Mouse (Mus musculus): ENCODE measurements around the gene Kansl2. TPM values are rescaled to one million over a fixed set of nuclear protein-coding genes. Genes with fewer than 3 reads are reported as not detected.

Kansl2 gene
- total RNA-seq, 2 experiments from 2014 or later, result 58.1 to 62.6 TPM

DNA sequence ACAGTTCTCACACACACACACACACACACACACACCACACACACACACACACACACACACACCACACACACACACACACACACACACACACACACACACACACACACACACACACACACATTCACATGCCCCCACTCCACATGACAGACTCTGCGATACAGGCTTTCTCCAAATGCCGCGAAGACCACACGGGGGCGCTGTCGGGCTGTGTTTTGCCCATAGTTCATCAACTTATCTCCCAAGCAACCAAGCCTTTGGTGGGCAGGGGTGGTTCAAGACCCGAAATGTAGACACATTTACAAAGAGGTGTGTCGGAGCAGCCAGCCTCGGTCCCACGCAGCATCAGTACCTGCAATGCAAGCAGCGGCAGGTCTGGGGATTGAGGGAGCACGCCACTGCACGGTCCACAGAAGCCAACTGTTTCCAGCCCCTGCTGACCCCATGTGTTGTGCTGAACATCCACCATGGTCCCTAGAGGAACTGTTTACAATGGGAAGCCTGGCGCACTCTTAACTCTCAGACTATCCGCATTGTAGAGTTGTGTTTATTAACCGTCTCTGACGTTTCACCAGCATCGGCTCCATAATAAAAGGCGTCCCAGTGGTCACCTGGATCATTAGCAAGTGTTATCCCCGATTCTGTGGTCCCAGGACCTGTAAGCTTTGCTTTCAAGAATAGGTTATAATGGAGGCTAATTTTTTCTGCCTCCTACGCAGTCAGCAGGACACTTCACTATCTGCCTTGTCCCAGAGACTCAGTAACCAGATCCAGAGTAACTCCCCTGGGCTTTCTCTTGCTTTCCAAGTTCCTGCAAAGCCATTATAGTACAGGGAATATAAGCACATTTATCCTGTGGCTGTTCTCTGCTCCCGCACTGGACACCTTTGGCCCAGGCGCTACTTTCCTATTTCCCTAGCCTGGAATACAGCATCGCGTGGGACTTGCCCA lies 23.4 kb downstream of the Kansl2 start:
- peak in 1 of 2 experiments; percentile 66 for DNase-seq (ENCODE audit: low spot score in 2 of 2)
- intact Hi-C loops (cut with DNase I), result loop anchor here (5.0 kb wide), 1 partner anchor 107 kb away; no protein-coding TSS in a partner anchor

DNA sequence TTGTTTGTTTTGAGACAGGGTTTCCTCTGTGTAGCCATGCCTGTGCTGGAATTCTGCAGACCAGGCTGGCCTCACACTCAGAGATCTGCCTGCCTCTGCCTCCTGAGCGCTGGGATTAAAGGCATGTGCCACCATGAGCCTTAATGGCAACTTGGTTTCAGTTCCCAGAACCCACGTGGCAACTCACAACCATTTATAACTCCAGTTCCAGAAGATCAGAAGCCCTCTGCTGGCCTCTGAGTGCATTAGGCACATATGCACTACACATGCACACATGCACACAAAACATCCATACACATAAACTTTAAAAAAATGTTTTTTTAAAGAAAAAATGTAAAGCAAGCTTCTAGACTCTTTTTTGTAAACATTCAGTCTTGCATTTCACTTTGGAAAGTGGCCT lies 24.7 kb downstream of the Kansl2 start:
- no peak for DNase-seq (ENCODE audit: low spot score in 2 of 2)
- intact Hi-C loops (cut with DNase I), result loop anchor here (10.0 kb wide), 1 partner anchor 415 kb away; the partner anchor contains the start of genes Pfkm and Senp1

DNA sequence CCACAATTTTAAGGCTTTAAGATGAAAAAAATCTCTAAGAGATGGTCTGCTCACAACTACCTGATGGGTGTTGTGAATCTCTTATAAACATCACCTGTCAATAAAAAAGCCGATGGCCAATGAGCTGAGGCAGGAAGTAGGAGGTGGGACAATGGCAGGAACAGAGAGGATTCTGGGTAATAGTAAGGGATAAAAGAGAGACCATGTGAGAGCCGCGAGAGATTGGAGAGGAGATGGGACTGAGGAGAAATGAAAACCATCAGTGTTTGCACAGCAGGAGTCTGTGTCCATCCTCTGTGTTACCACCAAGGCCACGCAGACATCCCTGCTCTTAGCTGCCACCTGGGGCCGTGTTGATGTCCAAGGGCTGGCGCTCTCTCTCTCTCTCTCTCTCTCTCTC lies 26.7 kb downstream of the Kansl2 start:
- no peak for DNase-seq (ENCODE audit: low spot score in 2 of 2)
- intact Hi-C loops (cut with DNase I), result loop anchor here (10.0 kb wide), 1 partner anchor 413 kb away; the partner anchor contains the start of genes Pfkm and Senp1

DNA sequence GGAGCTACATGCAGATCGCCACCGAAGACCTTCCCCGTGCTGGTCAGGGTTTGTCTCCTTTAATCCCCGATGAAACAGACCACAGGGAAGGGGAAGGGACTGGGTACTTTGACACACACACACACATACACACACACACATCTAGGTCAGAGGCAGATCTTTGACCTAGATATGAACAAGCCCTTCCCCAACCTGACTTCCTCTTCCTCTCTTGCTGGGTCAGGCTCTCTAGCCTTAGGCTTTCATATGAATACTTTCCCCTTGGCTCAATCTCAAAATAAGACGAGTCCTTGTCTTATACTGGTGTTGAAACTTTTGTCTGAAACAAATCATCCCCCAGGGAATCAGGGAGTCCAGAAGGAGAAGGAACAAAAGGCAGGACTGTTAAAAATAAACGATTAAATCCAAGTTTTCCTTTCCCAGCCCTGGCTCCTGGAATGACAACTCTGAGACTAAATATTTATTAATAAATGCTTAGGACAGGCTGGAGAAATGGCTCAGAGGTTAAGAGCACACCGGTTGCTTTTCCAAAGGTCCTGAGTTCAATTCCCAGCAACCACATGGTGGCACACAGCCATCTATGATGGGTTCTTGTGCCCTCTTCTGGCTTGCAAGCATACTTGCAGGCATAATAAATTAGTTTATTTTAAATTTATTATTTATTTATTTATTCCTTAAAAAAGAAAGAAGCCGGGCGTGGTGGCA lies 27.7 kb downstream of the Kansl2 start:
- intact Hi-C loops (cut with DNase I), result loop anchor here (10.0 kb wide), 1 partner anchor 412 kb away; the partner anchor contains the start of genes Pfkm and Senp1
- DNase-seq (ENCODE audit: low spot score in 2 of 2), result no peak

DNA sequence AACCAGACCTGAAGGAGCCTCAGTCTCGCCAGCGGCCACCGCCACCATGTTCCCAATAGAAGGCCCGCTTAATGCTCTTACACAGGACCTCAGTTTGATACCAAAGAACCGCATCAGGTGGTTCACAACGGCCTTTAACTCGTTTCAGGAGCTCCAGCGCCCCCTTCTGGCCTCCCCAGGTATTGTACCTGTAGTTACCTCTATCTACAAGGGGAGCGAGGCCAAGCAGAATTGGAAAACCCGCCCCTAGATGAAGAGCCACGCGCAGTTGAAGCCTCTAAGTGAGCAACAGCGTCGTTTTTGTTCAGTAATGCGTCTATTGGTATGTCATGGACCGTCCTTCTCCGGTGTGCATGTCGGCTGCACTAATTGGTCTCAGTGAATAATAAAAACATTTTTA lies 29.6 kb downstream of the Kansl2 start:
- intact Hi-C loops (cut with DNase I), result loop anchor here (10.0 kb wide), 1 partner anchor 410 kb away; the partner anchor contains the start of genes Pfkm and Senp1
- peak; percentile 56 to 61 for DNase-seq (ENCODE audit: low spot score in 2 of 2)

DNA sequence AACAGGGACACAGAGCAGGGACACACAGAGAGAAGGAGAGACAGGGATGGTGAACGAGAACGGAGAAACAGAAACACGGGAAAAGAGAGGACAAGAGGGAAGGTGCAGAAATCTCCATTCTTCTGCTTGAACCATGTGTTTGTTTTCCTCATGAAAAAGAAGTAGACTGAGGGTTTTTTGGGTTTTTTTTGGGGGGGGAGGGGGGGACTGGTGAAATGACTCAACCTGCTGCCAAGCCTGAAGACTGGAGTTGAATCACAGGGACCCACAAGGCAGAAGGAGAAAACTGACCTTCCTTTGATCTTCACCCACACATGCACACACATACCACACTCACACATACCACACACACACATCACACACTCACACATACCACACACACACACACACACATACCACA lies 30.7 kb downstream of the Kansl2 start:
- intact Hi-C loops (cut with DNase I), result loop anchor here (10.0 kb wide), 1 partner anchor 409 kb away; the partner anchor contains the start of genes Pfkm and Senp1

DNA sequence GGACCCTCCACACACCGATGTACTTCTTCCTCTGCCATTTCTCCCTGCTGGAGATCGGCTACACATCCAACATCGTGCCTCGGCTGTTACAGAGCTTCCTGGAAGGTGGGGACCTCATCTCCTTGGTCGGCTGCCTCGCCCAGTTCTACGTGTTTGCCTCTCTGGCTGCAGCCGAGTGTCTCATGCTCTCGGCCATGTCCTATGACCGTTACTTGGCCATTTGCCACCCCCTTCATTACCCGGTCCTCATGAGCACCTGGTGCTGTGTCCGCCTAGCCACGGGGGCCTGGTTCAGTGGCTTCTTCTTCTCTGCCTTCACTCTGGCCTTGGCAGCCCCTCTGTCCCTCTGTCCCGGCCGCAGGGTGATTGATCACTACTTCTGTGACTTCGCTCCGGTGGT lies 36.4 kb downstream of the Kansl2 start:
- intact Hi-C loops (cut with DNase I), result no loop called here
- DNase-seq (ENCODE audit: low spot score in 2 of 2), result no peak

More for the DNA sequence above, 30.7 kb downstream of the Kansl2 start:
- no peak for DNase-seq (ENCODE audit: low spot score in 2 of 2)

DNA sequence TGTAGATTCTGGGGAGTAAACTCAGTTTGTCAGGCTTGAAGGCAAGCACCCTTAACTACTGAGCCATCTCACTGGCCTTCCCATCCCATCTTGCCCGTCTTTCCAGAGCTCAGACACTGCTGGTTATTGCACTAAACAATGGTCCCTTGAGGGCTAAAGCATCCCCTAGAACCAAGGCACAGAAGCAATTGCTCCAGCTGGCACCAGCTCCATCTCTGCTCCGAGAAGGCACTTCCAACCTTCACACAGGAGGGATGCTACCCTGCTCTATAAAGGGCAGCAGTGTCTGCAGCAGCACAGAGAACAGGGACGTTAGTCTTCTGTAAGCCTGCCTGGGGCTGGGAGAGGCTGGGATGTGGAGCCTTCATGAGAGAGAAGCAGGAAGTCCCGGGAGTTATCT lies 42.0 kb downstream of the Kansl2 start, which contains the start of gene Olfr279:
TSS of gene Olfr279 (plus strand) at position 301 of the 400 bp plus-strand sequence.
- intact Hi-C loops (cut with DNase I), result no loop called here
- DNase-seq (ENCODE audit: low spot score in 2 of 2), result no peak

DNA sequence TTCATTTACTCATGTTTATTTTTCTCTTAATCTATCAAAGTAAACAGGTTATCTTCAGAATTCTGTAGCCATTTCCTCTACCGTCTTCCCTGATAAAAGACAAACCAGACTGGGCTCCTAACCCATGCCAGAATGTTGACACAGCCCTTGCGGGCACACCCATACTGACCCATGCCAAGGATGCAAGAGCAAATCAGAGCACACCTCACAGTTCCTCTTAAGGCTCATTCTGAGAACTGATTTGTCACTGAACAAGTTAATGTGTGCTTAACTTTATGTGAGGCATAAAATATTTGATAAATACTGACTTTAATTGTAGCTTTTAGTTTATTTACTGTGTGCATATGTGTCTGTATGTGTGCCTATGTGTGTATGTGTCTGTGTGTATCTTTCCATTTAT lies 42.7 kb downstream of the Kansl2 start:
- intact Hi-C loops (cut with DNase I), result no loop called here
- DNase-seq (ENCODE audit: low spot score in 2 of 2), result no peak

DNA sequence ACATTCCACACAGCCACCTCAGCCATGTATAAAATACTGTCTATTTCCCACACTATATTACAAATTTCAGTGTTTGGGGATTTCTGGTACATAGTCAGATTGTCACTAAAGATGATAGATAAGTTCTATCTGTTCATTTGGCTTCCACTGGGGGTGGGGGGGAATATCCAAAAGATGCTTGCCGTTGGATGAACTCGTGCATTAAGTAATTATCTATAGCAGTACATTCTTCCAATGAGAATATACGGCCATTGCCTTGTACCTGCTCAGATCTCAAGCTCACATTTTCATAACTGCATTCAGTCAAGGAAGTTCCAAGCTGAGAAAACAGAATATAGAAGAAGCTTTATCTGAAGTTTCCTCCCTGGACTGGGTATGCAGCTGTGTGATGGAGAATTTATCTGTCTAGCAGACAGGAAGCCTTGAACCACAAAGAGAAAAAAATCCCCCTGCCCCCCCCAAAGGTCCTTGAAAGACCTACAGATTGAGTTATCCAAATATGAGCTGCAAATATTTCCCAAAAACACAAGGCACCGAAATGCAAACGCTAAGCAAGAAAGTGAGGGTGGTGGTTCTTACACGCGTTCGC lies 47.5 kb downstream of the Kansl2 start:
- intact Hi-C loops (cut with DNase I), result no loop called here
- DNase-seq (ENCODE audit: low spot score in 2 of 2), result no peak

DNA sequence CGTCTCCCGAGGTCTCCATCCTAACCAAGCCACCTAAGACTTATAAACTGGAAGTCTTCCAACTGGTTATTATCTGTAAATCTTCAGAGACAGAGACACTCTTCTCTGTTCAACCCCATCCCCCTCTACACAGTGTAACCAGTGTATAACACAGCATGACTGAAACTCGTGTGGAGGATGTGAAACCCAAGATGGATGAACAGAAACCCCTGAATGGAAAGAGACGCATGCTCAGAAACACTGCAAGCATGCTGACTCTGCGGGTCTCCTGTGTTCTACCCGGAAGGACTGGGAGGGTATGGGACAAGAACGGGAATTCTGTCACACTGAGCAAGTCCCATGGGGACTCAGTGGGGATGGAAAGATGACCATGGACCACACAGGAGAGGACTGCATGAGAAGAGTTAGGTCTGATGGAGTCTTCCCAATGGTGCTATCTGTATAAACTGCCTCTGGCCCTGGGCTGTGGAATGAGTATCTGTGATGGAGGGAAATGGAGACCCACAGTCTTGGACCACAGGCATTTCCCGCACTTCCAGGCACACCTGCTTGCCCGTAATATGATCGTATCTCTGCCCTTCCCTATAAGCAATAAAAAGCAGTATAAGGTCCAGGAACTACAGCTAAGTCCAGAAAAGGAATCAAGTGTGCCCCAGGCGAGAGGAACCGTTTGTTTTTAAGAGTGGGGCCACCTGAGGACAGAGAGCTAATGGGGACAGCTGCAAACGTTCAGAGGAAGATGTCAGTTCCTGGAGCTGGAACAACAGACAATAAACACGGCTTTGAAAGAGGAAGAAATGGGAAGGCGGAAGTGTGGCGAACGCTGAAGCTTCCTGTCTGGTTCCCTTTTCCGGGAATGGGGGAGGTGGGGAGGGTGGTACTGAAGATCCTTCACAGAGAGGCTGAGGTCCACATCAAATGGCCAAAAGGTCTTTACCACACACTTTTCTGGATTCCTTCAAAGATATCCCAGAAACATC lies 49.9 kb downstream of the Kansl2 start:
- intact Hi-C loops (cut with DNase I), result no loop called here
- DNase-seq (ENCODE audit: low spot score in 2 of 2), result no peak

DNA sequence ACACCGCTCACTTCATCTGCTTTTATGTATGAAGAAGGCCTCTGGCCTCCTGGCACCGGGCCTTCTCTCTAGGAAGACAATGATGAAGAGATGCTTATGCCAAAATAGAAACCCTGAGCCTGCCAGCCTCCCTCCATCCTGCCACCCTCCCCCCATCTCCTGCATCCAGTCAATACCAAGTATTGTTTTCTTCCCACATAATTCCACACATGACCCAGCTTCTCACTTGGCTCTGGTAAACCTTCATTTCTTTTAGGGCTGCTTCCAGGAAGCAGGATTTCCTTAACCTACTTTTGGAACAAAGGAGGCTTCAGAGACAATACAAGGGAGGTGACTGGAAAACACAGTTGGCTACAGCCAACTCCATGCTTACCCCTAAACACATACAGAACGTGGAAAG lies 51.4 kb downstream of the Kansl2 start, which contains the start of gene Lalba:
TSS of gene Lalba (minus strand) at position 21 of the 400 bp plus-strand sequence.
- no peak for DNase-seq (ENCODE audit: low spot score in 2 of 2)
- intact Hi-C loops (cut with DNase I), result no loop called here

DNA sequence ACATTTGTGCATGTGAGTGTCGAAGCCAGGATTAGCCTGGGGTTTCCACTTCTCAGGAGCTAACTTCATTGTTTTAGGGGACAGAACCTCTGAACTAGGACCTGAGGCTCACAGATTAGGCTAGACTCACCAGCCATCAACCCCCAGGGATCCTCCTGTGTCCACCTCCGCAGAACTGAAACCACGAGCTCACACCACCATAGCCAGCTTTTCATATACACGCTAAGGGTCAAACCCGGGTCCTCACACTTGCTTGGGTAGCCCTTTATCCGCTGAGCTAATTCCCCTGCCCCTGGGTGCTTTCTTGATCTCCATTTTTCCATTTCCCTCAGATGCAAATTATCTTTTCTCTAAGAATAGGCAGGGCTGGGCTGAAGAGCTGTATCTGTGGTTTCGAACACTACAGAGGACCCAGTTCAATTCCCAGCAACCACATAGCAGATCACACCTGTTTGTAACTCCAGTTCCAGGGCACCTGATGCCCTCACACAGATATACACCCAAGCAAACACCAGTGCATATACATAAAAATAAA lies 54.4 kb downstream of the Kansl2 start:
- intact Hi-C loops (cut with DNase I), result no loop called here
- no peak for DNase-seq (ENCODE audit: low spot score in 2 of 2)

DNA sequence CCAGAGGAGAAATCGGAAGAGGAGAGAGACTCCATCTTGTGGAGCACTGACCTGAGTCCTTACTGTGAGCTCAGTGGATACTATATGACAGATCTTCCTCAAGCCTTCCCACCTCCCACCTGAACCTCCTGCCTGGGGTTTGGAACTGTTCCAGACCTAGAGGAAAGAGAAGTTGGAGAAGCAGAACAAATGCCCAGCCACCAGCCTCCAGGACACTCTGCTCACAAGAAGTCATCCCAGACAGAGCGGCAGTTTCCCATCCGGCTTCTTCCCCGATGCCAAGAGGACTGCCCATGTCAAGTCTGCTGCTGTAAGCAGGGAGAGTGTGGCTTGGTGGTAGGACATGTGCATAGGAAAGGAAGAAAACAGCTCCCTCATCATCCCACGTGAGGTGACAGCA lies 57.8 kb downstream of the Kansl2 start:
- no peak for DNase-seq (ENCODE audit: low spot score in 2 of 2)
- intact Hi-C loops (cut with DNase I), result no loop called here

DNA sequence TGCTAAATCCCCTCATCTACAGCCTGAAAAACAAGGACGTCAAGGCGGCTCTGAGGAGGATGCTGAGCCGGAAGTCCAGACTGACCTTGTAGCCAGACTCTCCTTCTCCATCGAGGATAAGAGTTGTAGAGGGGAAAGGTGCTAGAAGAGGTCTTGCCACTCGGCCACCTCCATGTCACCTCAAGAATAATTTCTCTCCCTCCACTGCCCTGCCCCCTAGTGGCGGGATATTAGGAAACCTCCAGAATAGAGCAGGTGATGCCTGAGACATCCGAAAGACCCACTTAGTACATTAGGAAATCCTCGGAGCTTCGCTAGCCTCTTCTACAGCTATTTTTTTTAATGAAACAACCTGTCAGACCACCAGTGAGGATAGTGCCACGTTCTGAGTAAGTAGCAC lies 58.7 kb downstream of the Kansl2 start:
- intact Hi-C loops (cut with DNase I), result no loop called here
- peak in 1 of 2 experiments; percentile 29 for DNase-seq (ENCODE audit: low spot score in 2 of 2)

DNA sequence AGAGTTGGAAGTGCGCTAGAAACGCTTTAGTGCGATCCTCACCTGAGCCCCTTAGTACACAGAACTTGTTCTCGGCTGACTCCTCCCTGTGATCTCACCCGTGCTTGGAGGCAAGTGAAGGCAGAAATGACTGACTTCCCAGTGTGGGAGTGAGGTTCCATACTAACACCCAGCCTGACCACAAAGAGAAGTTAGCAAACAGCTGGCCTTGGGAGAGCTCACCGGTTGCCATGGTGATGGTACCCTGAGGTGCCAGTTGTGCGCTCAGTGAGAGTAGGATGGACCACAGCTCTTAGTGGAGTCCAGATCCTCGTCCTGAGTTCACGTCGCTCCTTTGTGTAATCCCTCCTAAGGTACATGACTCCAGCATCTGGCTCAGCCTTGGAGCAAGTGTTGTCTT lies 59.1 kb downstream of the Kansl2 start:
- no peak for DNase-seq (ENCODE audit: low spot score in 2 of 2)
- intact Hi-C loops (cut with DNase I), result no loop called here

DNA sequence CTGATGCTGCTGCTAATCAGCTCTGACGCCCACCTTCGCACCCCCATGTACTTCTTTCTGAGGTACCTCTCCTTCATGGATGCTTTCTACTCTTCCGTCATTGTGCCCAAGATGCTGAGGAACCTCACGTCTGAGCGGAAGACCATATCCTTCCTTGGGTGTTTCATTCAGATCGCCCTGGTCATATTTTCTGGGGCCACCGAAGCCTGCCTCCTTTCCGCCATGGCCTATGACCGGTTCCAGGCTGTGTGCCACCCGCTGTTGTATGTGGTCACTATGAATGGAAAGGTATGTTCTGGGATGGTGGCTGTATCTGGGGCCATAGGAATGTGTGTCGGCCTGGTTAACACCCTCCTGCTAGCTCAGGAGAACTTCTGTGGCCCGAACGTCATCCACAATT lies 62.5 kb downstream of the Kansl2 start:
- intact Hi-C loops (cut with DNase I), result no loop called here
- DNase-seq (ENCODE audit: low spot score in 2 of 2), result no peak

DNA sequence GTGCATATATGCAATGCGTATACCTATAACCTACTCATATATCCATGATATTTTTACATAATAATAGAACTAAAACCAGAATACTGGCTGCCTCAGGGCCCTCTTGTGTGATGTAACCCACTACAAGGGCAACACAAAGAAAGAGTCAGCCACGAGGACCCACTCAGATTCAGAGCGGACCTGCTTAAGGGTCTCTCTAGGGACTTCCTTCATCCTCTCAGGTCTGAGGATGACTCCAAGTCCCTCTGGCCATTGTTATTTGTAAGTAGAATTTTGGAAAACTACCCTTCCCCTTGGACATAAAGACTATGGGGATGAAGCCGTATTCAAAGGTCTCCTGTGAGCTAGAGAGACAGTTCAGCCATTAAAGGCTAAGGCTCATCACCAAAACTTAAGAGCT lies 64.5 kb downstream of the Kansl2 start, which contains the start of gene OR5BS1P:
TSS of gene OR5BS1P (plus strand) at position 301 of the 400 bp plus-strand sequence.
- intact Hi-C loops (cut with DNase I), result no loop called here
- DNase-seq (ENCODE audit: low spot score in 2 of 2), result no peak
